Mouse (Mus musculus): ENCODE results near the gene Tspan4.

The Tspan4 gene

GRCm38 (mm10) chr7:141510196-141510595 lies 35.2 kb downstream of the Tspan4 start:
- no peak for DNase-seq

- peak; percentile 25 for DNase-seq
Observed at GRCm38 (mm10) chr7:141510681-141511191, 35.7 kb downstream of the Tspan4 start.

GRCm38 (mm10) chr7:141517638-141518037 lies 42.6 kb downstream of the Tspan4 start:
- DNase-seq, result no peak

GRCm38 (mm10) chr7:141518296-141518695 lies 43.3 kb downstream of the Tspan4 start:
- no peak for DNase-seq

GRCm38 (mm10) chr7:141518926-141519325 lies 43.9 kb downstream of the Tspan4 start:
- DNase-seq, result no peak

GRCm38 (mm10) chr7:141519795-141520194 lies 44.8 kb downstream of the Tspan4 start:
- no peak for DNase-seq

- no peak for DNase-seq
Observed at GRCm38 (mm10) chr7:141523007-141523406, 48.0 kb downstream of the Tspan4 start.

- DNase-seq, result no peak
Observed at GRCm38 (mm10) chr7:141524271-141524670, 49.2 kb downstream of the Tspan4 start.

GRCm38 (mm10) chr7:141524760-141525579 lies 49.9 kb downstream of the Tspan4 start:
- DNase-seq, result peak; percentile 88

GRCm38 (mm10) chr7:141525580-141525925 lies 50.5 kb downstream of the Tspan4 start:
- DNase-seq, result no peak

- no peak for DNase-seq
Observed at GRCm38 (mm10) chr7:141535570-141535969, 60.5 kb downstream of the Tspan4 start.

- peak; percentile 16 for DNase-seq
Observed at GRCm38 (mm10) chr7:141538852-141539555, 64.0 kb downstream of the Tspan4 start.

- peak; percentile 99 for DNase-seq
Observed at GRCm38 (mm10) chr7:141539556-141540311, 64.7 kb downstream of the Tspan4 start, which contains the start of gene Chid1. TSS of gene Chid1 (minus strand) at chr7:141539857.

- DNase-seq, result peak; percentile 81
Observed at GRCm38 (mm10) chr7:141540312-141541081, 65.5 kb downstream of the Tspan4 start.

- DNase-seq, result no peak
Observed at GRCm38 (mm10) chr7:141541681-141542080, 66.6 kb downstream of the Tspan4 start.

- no peak for DNase-seq
Observed at GRCm38 (mm10) chr7:141542588-141542987, 67.5 kb downstream of the Tspan4 start.
